Mouse (Mus musculus): ENCODE data around the gene Kcnip3.

- no peak for TF ChIP-seq CTCF (IDR thresholded peaks at IDR 0.05; ENCODE audit: low read depth)
- no peak for TF ChIP-seq EP300 (optimal IDR thresholded peaks at IDR 0.05)
Measured at GRCm38 (mm10) chr2:127535363-127535762, 13.5 kb upstream of the Kcnip3 start.
